Mouse (Mus musculus): Measurements from ENCODE around the gene Leng1. TPM values are rescaled to one million over a fixed set of nuclear protein-coding genes. Genes with fewer than 3 reads are reported as not detected.

Leng1 gene
- polyA plus RNA-seq, 1 experiment from 2014 or later: 16.5 TPM

DNA sequence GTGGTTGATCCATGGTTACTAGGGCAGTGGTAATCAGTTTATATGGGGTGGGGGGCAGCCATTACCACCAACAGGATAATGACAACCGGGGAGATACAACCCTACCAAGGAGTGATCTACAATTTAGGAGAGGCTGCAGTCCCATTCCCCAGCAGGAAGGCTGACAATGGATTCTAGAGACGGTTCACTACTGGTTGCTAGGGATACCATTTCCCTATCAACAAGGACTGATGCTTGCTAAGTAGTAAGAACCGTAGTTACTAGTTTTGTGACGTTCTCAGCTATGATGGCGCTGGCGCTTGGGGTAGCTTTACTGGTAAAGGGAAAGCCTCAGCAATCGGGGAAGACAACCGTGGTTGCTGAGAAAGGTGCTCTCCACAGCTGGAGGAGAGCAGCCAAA, 19.1 kb upstream of the Leng1 start:
- no peak overlapping the region for H3K4me3 ChIP-seq (ENCODE audit: low read depth, low read length)
- no peaks in the 10 kb centered on the region; the same call in 1 of the 2 replicates for H3K36me3 ChIP-seq (replicated peaks; ENCODE audit: control insufficient read depth, insufficient read depth, low read depth, low read length)
- H3K4me1 ChIP-seq (ENCODE audit: control insufficient read depth, insufficient read depth, low read length): no peaks in the 10 kb centered on the region
- no peaks in the 10 kb centered on the region for H3K27me3 ChIP-seq (ENCODE audit: control insufficient read depth, insufficient read depth, low read length)
- DNase-seq (ENCODE audit: low spot score) (no peak), ATAC-seq (replicated peaks; ENCODE audit: insufficient number of reproducible peaks, low FRiP score, low TSS enrichment, low read depth) (no peak)
- no peak overlapping the region for H3K27ac ChIP-seq (replicated peaks; ENCODE audit: low read depth, low read length)
- H3K9me3 ChIP-seq (replicated peaks; ENCODE audit: control insufficient read depth, low read length): no peaks in the 10 kb centered on the region
- no peak overlapping the region for H3K4me2 ChIP-seq (ENCODE audit: low read depth, low read length)
- WGBS: 91% methylated on average over 8 of the region's 8 CpGs
- no peak overlapping the region for H3K9ac ChIP-seq (replicated peaks; ENCODE audit: low read length)

DNA sequence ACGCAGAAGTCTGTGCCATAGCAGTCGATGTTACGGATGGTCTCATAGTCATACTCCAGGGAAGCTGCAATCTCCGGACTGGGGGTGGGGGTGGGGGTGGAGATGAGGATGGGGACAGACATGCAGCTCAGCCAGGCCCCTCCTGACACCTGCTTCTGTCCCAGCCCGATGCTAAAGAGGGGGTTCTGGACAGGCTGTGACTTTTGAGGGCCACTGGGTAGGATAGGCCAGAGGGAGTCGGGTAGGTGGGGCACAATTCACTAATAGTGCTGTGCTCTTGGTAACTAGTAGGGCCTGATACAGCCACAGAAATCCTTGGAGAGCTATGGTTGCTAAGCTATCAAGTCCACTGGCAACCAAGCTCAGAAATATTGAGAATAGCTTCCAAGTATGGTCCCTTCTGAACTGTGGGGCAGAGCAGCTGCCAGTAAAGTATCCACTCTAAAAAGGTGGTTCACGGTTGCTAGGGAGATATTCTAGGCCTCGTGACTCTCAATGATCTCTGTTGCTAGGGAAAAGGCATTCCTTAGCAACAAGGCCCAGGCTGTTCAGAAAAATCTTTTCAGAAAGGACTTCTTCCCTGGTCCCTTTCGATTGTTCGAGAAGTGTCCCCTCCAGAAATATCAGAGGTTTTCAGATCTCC, 18.4 kb upstream of the Leng1 start:
- H3K4me2 ChIP-seq (ENCODE audit: low read depth, low read length): no peak overlapping the region
- H3K4me1 ChIP-seq (ENCODE audit: control insufficient read depth, insufficient read depth, low read length): no peaks in the 10 kb centered on the region
- WGBS: 87% methylated on average over 10 of the region's 10 CpGs
- DNase-seq (ENCODE audit: low spot score) (no peak), ATAC-seq (replicated peaks; ENCODE audit: insufficient number of reproducible peaks, low FRiP score, low TSS enrichment, low read depth) (no peak)
- no peak overlapping the region for H3K4me3 ChIP-seq (ENCODE audit: low read depth, low read length)
- H3K9ac ChIP-seq (replicated peaks; ENCODE audit: low read length): no peak overlapping the region
- no peaks in the 10 kb centered on the region; the same call in 1 of the 2 replicates for H3K36me3 ChIP-seq (replicated peaks; ENCODE audit: control insufficient read depth, insufficient read depth, low read depth, low read length)
- no peaks in the 10 kb centered on the region for H3K9me3 ChIP-seq (replicated peaks; ENCODE audit: control insufficient read depth, low read length)
- H3K27me3 ChIP-seq (ENCODE audit: control insufficient read depth, insufficient read depth, low read length): no peaks in the 10 kb centered on the region
- H3K27ac ChIP-seq (replicated peaks; ENCODE audit: low read depth, low read length): no peak overlapping the region

- Histone ChIP-seq H3K4me1 (ENCODE audit: control insufficient read depth, insufficient read depth, low read length) (no peaks in the 10 kb centered on the region), H3K4me2 (ENCODE audit: low read depth, low read length) (no peak within 1 kb of the TSS), H3K4me3 (ENCODE audit: low read depth, low read length) (no peak within 1 kb of the TSS), H3K36me3 (replicated peaks; ENCODE audit: control insufficient read depth, insufficient read depth, low read depth, low read length) (no peaks in the 10 kb centered on the region), H3K9ac (replicated peaks; ENCODE audit: low read length) (no peak within 1 kb of the TSS), H3K27me3 (ENCODE audit: control insufficient read depth, insufficient read depth, low read length) (no peaks in the 10 kb centered on the region), H3K27ac (replicated peaks; ENCODE audit: low read depth, low read length) (no peak within 1 kb of the TSS), H3K9me3 (replicated peaks; ENCODE audit: control insufficient read depth, low read length) (no peaks in the 10 kb centered on the region)
- no peak for DNase-seq (ENCODE audit: low spot score)
- no peak for ATAC-seq (replicated peaks; ENCODE audit: insufficient number of reproducible peaks, low FRiP score, low TSS enrichment, low read depth)
- 50% methylated on average over 9 of the region's 9 CpGs for WGBS
Measured at GRCm38 (mm10) chr7:3677342-3677741, 11.7 kb upstream of the Leng1 start, which contains the start of gene Tmc4. Tmc4 (minus strand) TSS chr7:3677553.

DNA sequence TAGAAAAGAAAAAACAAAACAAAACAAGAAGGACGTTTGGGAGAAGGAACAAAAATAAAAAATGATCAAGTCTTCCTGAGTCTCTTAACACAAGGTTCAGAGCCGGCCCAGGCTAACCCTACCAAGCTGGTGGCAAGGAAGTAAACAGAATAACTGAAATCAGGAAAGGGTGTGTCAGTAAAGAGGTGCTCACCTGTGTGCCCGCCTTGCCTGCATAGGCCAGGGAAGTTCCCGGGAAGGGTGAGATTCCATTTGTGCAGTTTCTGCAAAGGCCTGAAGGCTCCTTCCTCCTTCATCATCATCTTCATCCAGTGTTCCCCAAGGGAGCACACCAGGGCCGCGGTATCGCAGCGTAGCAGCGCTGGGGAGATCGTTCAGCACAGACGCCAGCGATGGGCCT, 10.7 kb upstream of the Leng1 start:
- 80% methylated on average over 12 of the region's 12 CpGs for WGBS
- ATAC-seq (replicated peaks; ENCODE audit: insufficient number of reproducible peaks, low FRiP score, low TSS enrichment, low read depth): no peak
- no peaks in the 10 kb centered on the region for H3K36me3 ChIP-seq (replicated peaks; ENCODE audit: control insufficient read depth, insufficient read depth, low read depth, low read length)
- H3K4me3 ChIP-seq (ENCODE audit: low read depth, low read length): no peak overlapping the region
- no peak overlapping the region for H3K4me2 ChIP-seq (ENCODE audit: low read depth, low read length)
- DNase-seq (ENCODE audit: low spot score): no peak
- no peak overlapping the region for H3K9ac ChIP-seq (replicated peaks; ENCODE audit: low read length)
- H3K4me1 ChIP-seq (ENCODE audit: control insufficient read depth, insufficient read depth, low read length): no peaks in the 10 kb centered on the region
- H3K27me3 ChIP-seq (ENCODE audit: control insufficient read depth, insufficient read depth, low read length): no peaks in the 10 kb centered on the region
- H3K27ac ChIP-seq (replicated peaks; ENCODE audit: low read depth, low read length): no peak overlapping the region
- H3K9me3 ChIP-seq (replicated peaks; ENCODE audit: control insufficient read depth, low read length): no peaks in the 10 kb centered on the region

DNA sequence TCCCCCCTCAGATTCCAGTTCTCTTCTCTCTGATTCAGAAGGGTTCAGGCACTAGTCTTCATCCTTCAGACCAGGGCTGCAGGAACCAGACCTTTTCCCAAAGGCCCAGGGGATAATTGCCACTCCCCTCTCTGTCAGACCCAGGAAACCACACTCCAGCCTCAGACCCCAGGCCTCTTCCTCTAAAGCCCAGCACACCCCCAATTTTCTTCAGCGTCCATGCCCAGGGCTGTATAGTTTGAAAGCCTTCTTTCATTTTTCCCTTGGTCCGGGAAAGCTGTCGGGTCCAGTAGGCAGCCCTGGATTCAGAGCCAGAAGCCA, 9.5 kb upstream of the Leng1 start:
- Histone ChIP-seq H3K4me2 (ENCODE audit: low read depth, low read length) (no peak overlapping the region), H3K36me3 (replicated peaks; ENCODE audit: control insufficient read depth, insufficient read depth, low read depth, low read length) (no peaks in the 10 kb centered on the region), H3K4me3 (ENCODE audit: low read depth, low read length) (no peak overlapping the region), H3K27me3 (ENCODE audit: control insufficient read depth, insufficient read depth, low read length) (no peaks in the 10 kb centered on the region), H3K4me1 (ENCODE audit: control insufficient read depth, insufficient read depth, low read length) (no peaks in the 10 kb centered on the region), H3K9me3 (replicated peaks; ENCODE audit: control insufficient read depth, low read length) (no peaks in the 10 kb centered on the region), H3K9ac (replicated peaks; ENCODE audit: low read length) (no peak overlapping the region), H3K27ac (replicated peaks; ENCODE audit: low read depth, low read length) (no peak overlapping the region)
- DNase-seq (ENCODE audit: low spot score) (no peak), ATAC-seq (replicated peaks; ENCODE audit: insufficient number of reproducible peaks, low FRiP score, low TSS enrichment, low read depth) (no peak; the same call in 1 of the 2 replicates)
- 81% methylated on average over 3 of the region's 3 CpGs for WGBS

DNA sequence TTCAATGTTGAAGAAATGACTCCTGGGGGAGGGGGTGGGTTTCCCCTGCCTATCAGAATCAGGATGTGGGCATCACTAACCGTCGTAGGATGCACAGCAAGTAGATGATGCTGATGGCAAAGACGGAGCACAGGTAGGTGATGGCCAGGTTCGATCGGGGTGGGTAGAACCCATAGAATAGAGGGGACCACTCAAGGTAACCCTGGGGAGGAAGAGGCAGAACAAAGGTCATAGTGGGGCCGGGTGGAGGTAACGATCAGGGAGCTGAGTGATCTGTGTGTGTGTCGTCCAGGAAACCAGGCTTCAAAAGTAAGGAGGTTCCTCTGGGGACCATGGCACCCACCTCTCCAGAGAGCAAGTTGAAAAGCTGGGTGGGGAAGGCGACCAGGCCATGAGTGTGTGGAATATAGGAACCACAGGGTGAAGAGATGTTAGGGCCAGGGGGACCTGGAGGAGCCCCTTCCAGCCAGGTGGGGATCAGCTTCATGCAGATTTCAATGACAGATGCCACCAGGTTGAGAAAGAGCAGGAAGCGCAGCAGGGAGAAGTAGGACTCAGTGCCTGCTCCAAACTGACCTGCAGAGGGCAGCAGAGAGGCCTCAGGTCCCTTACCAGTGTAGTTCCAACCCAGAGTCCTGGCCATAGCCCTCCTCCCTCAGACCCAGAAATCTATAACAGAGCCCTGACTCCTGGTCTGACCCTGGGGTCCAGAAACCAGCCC, 9.0 kb upstream of the Leng1 start:
- no peaks in the 10 kb centered on the region for H3K36me3 ChIP-seq (replicated peaks; ENCODE audit: control insufficient read depth, insufficient read depth, low read depth, low read length)
- WGBS: 74% methylated on average over 10 of the region's 10 CpGs
- no peaks in the 10 kb centered on the region for H3K27me3 ChIP-seq (ENCODE audit: control insufficient read depth, insufficient read depth, low read length)
- no peak overlapping the region for H3K4me3 ChIP-seq (ENCODE audit: low read depth, low read length)
- H3K4me1 ChIP-seq (ENCODE audit: control insufficient read depth, insufficient read depth, low read length): no peaks in the 10 kb centered on the region
- no peak overlapping the region for H3K4me2 ChIP-seq (ENCODE audit: low read depth, low read length)
- ATAC-seq (replicated peaks; ENCODE audit: insufficient number of reproducible peaks, low FRiP score, low TSS enrichment, low read depth) (peak; percentile 87), DNase-seq (ENCODE audit: low spot score) (peak; percentile 88)
- no peaks in the 10 kb centered on the region for H3K9me3 ChIP-seq (replicated peaks; ENCODE audit: control insufficient read depth, low read length)
- no peak overlapping the region for H3K27ac ChIP-seq (replicated peaks; ENCODE audit: low read depth, low read length)
- H3K9ac ChIP-seq (replicated peaks; ENCODE audit: low read length): no peak overlapping the region

DNA sequence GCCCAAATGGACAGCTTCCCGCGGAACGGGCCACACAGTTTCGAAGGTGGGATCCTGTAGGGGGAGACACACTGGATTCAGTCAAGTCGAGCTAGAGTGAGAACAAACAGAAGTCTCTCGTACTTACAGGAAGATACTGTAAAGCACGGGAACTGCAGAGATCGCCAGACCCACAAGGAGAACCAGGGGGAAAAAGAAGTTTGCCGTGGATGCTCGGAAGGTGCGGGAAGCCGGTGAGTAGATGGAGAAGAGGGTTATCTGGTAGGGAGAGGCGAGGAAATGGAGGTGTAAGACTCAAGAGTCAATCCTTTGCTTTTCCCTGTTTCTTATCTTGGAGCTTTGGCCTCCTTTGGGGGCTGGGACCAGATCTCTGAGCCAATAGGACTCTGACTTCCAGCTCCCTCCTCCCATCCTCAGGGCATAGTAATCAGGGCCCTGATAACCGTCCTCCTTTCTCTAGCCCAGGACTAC, 1.3 kb upstream of the Leng1 start:
- H3K4me2 ChIP-seq (ENCODE audit: low read depth, low read length): no peak overlapping the region
- no peaks in the 10 kb centered on the region; the same call in 1 of the 2 replicates for H3K4me1 ChIP-seq (ENCODE audit: control insufficient read depth, insufficient read depth, low read length)
- H3K9me3 ChIP-seq (replicated peaks; ENCODE audit: control insufficient read depth, low read length): no peaks in the 10 kb centered on the region
- H3K36me3 ChIP-seq (replicated peaks; ENCODE audit: control insufficient read depth, insufficient read depth, low read depth, low read length): no peaks in the 10 kb centered on the region; the same call in 1 of the 2 replicates
- WGBS: 16% methylated on average over 14 of the region's 14 CpGs
- ATAC-seq (replicated peaks; ENCODE audit: insufficient number of reproducible peaks, low FRiP score, low TSS enrichment, low read depth): no peak
- no peak overlapping the region for H3K27ac ChIP-seq (replicated peaks; ENCODE audit: low read depth, low read length)
- H3K9ac ChIP-seq (replicated peaks; ENCODE audit: low read length): no peak overlapping the region; the same call in 1 of the 2 replicates
- H3K27me3 ChIP-seq (ENCODE audit: control insufficient read depth, insufficient read depth, low read length): no peaks in the 10 kb centered on the region
- DNase-seq (ENCODE audit: low spot score): no peak
- H3K4me3 ChIP-seq (ENCODE audit: low read depth, low read length): no peak overlapping the region

GRCm38 (mm10) chr7:3664524-3665214, 971 bp downstream of the Leng1 start:
- no peaks in the 10 kb centered on the region for H3K27me3 ChIP-seq (ENCODE audit: control insufficient read depth, insufficient read depth, low read length)
- H3K9me3 ChIP-seq (replicated peaks; ENCODE audit: control insufficient read depth, low read length): no peaks in the 10 kb centered on the region
- H3K36me3 ChIP-seq (replicated peaks; ENCODE audit: control insufficient read depth, insufficient read depth, low read depth, low read length): peaks cover 7% of the 10 kb centered on the region
- peak; percentile 31 for DNase-seq (ENCODE audit: low spot score)
- peak overlapping the region; percentile 65 for H3K4me2 ChIP-seq (ENCODE audit: low read depth, low read length)
- H3K4me1 ChIP-seq (ENCODE audit: control insufficient read depth, insufficient read depth, low read length): no peaks in the 10 kb centered on the region; the same call in 1 of the 2 replicates
- peak; percentile 25 for ATAC-seq (replicated peaks; ENCODE audit: insufficient number of reproducible peaks, low FRiP score, low TSS enrichment, low read depth)
- peak overlapping the region; percentile 64 for H3K4me3 ChIP-seq (ENCODE audit: low read depth, low read length)
- peak overlapping the region; percentile 77 for H3K9ac ChIP-seq (replicated peaks; ENCODE audit: low read length)
- 33% methylated on average over 15 of the region's 15 CpGs for WGBS
- peak overlapping the region; percentile 63; the same call in 1 of the 2 replicates for H3K27ac ChIP-seq (replicated peaks; ENCODE audit: low read depth, low read length)
